Mouse (Mus musculus) megakaryocyte, embryonic 14.5 days (primary cell): ENCODE data around the gene Lnx1. TPM values are rescaled to one million over a fixed set of nuclear protein-coding genes. Genes with fewer than 3 reads are reported as not detected.

Experiments
- H3K27me3 ChIP-seq: replicated peaks from 2 replicates; pipeline ENCODE3; 2012; ENCODE audit warnings: inconsistent platforms
- H3K36me3 ChIP-seq: replicated peaks from 2 replicates; pipeline ENCODE3; 2012; ENCODE audit warnings: low read length, inconsistent platforms, mixed read lengths
- H3K4me1 ChIP-seq: 2 replicates; pipeline ENCODE4 v1.6.1; 2012; ENCODE audit warnings: inconsistent platforms
- H3K4me3 ChIP-seq: replicated peaks from 2 replicates; pipeline ENCODE3; 2012; ENCODE audit warnings: moderate library complexity, mild to moderate bottlenecking, inconsistent platforms
- H3K9me3 ChIP-seq: 2 replicates; pipeline ENCODE4 v1.6.1; 2012; ENCODE audit warnings: inconsistent platforms
- FLI1 ChIP-seq: IDR thresholded peaks from 2 replicates; pipeline ENCODE4 v1.6.1; 2012; ENCODE audit warnings: low read length, inconsistent platforms, mixed read lengths
- GATA1 ChIP-seq: IDR thresholded peaks from 3 replicates; pipeline ENCODE4 v1.6.1; 2012; ENCODE audit warnings: mixed read lengths, low read length, inconsistent platforms, borderline replicate concordance
- polyA plus RNA-seq: library from polyadenylated mRNA; stranded (reverse); fragments of >175 nt; gene quantifications from 2 replicates; pipeline ENCODE4 v1.2.3, GENCODE M21; 2012; ENCODE audit warnings: low replicate concordance; ENCODE audit not compliant: insufficient read depth

The Lnx1 gene
- polyA plus RNA-seq, 1 experiment, result not detected

DNA sequence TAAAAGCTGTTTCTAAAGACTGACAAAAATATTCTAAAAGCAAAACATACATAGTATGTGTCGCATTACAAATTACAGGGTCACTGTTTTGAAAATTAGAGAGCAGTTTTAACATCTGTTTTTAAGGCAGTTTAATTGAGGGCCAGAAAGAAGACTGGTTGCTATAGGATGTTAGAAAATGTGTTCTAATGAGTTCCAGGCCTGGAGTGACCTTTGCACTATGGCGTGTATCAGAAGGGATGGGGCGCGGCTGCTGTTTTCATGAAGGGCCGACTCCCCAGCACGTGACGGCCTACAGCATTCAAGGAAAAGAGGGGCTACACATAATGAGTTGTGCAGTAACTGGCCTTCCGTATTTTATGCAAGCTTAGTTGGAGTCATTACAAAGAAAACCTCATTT lies 109.6 kb downstream of the Lnx1 start:
- H3K27me3 ChIP-seq, result no peaks in the 10 kb centered on the region
- no peaks in the 10 kb centered on the region for H3K9me3 ChIP-seq
- H3K4me3 ChIP-seq, result no peak overlapping the region
- peaks cover 100% of the 10 kb centered on the region for H3K36me3 ChIP-seq
- TF ChIP-seq FLI1 (no peak), GATA1 (no peak)
- peaks cover 11% of the 10 kb centered on the region; the same call in 1 of the 2 replicates for H3K4me1 ChIP-seq

- H3K36me3 ChIP-seq, result peaks cover 100% of the 10 kb centered on the region
- H3K9me3 ChIP-seq, result no peaks in the 10 kb centered on the region
These were observed 111.3 kb downstream of the Lnx1 start for GRCm38 (mm10) chr5:74591413-74591812.

DNA sequence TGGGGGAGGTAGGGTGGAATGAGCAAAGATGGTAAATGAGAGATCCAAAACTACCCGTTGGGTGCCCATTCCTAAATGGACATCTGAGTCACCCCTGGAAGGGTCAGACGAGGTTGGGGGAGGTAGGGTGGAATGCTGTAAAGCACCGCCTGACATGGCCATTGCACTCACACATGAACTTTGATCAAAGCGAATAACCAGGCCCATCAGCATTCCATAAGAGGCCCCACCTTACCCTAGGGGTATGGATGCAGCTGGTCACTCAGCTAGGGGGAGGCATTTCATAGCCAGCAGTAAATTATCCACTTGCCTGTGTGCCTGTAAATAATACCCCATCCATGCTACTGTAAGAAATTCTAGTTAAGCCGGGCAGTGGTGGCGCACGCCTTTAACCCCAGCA lies 113.6 kb downstream of the Lnx1 start:
- H3K27me3 ChIP-seq, result no peaks in the 10 kb centered on the region
- H3K4me1 ChIP-seq, result peaks cover 11% of the 10 kb centered on the region; the same call in 1 of the 2 replicates
- no peaks in the 10 kb centered on the region for H3K9me3 ChIP-seq
- H3K4me3 ChIP-seq, result no peak overlapping the region
- peaks cover 98% of the 10 kb centered on the region for H3K36me3 ChIP-seq
- TF ChIP-seq GATA1 (no peak), FLI1 (no peak)

More at GRCm38 (mm10) chr5:74591413-74591812, 111.3 kb downstream of the Lnx1 start:
- no peak overlapping the region for H3K4me3 ChIP-seq
- peaks cover 11% of the 10 kb centered on the region; the same call in 1 of the 2 replicates for H3K4me1 ChIP-seq
- no peak for TF ChIP-seq FLI1
- TF ChIP-seq GATA1, result no peak
- H3K27me3 ChIP-seq, result no peaks in the 10 kb centered on the region

GRCm38 (mm10) chr5:74571767-74572166 lies 130.9 kb downstream of the Lnx1 start:
- Histone ChIP-seq H3K9me3 (no peaks in the 10 kb centered on the region), H3K4me1 (peaks cover 10% of the 10 kb centered on the region), H3K4me3 (no peak overlapping the region), H3K27me3 (no peaks in the 10 kb centered on the region), H3K36me3 (peaks cover 84% of the 10 kb centered on the region)
- TF ChIP-seq GATA1, result no peak
- TF ChIP-seq FLI1, result no peak

- Histone ChIP-seq H3K27me3 (no peaks in the 10 kb centered on the region), H3K9me3 (no peaks in the 10 kb centered on the region), H3K36me3 (peaks cover 96% of the 10 kb centered on the region), H3K4me3 (no peak overlapping the region), H3K4me1 (peaks cover 11% of the 10 kb centered on the region; the same call in 1 of the 2 replicates)
- no peak for TF ChIP-seq FLI1
- no peak for TF ChIP-seq GATA1
These were observed 141.6 kb downstream of the Lnx1 start for GRCm38 (mm10) chr5:74561151-74561550.

DNA sequence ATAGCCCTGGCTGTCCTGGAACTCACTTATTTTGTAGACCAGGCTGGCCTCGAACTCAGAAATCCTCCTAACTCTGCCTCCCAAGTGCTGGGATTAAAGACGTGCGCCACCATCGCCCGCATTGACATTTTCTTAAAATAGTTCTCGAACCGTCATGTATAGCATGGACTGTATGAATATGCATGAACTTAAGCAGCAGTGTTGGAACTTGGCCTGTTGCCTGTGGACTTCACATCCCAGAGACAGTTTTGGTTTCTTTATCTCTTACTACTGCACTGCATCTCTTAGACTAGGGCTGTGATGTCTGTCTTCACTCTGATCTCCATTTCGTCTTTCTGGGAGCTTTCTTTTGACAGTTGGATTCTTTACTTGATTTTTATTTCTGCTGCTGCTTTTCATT lies 153.1 kb downstream of the Lnx1 start:
- H3K27me3 ChIP-seq, result no peaks in the 10 kb centered on the region
- H3K36me3 ChIP-seq, result peaks cover 87% of the 10 kb centered on the region
- no peaks in the 10 kb centered on the region for H3K9me3 ChIP-seq
- TF ChIP-seq FLI1 (no peak), GATA1 (no peak)
- no peak overlapping the region for H3K4me3 ChIP-seq
- peaks cover 23% of the 10 kb centered on the region for H3K4me1 ChIP-seq

DNA sequence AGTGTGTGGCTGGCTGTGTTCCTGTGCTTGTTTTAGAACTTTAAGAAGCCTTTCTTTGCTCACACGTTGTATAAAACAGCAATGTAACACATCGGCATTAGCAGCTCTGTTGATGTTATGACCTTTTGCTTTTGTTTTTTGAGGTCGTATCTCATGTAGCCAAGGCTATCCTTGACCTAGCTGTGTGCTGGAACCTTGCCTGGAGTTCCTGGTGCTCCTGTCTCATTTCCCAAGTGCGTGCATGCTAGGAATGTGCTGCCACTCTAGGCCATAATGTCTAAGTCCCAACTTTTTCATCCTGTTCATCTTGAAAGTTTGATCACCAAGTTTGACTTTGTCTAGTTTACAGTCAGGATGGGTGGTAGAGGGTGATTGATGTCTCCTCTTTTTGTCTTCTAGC lies 157.1 kb downstream of the Lnx1 start:
- Histone ChIP-seq H3K4me3 (no peak overlapping the region), H3K9me3 (no peaks in the 10 kb centered on the region), H3K27me3 (no peaks in the 10 kb centered on the region), H3K4me1 (peaks cover 23% of the 10 kb centered on the region), H3K36me3 (peaks cover 93% of the 10 kb centered on the region)
- TF ChIP-seq GATA1, result no peak
- no peak for TF ChIP-seq FLI1

Other genes with a start within 250 kb of the Lnx1 start
- 1.2 and 2.5 TPM in 2 replicates for gene Scfd2, start 171.2 kb downstream of the Lnx1 start, polyA plus RNA-seq
- 11.5 and 77.9 TPM in 2 replicates for gene Fip1l1, start 167.5 kb downstream of the Lnx1 start, polyA plus RNA-seq